Mouse (Mus musculus): ENCODE measurements around the gene Cntrl.

- TF ChIP-seq CTCF (conservative IDR thresholded peaks at IDR 0.05; ENCODE audit: low read length) (no peak), POU5F1 (IDR thresholded peaks at IDR 0.05; ENCODE audit: borderline replicate concordance, low read length) (no peak)
Observed at GRCm38 (mm10) chr2:35166816-35167215, 57.5 kb downstream of the Cntrl start.

All from E14TG2a.4 (cell line).